Mouse (Mus musculus): Measurements from ENCODE around the gene Dap3. TPM values are rescaled to one million over a fixed set of nuclear protein-coding genes. Genes with fewer than 3 reads are reported as not detected.
A peak's percentile ranks its signal among the peaks of the same experiment; 100 is the strongest.
"Not testable (repeated sequence)": the region's sequence is repeated elsewhere in the genome, so short reads cannot be mapped to it uniquely, and the experiment has no call there.

The Dap3 gene
- total RNA-seq, 2 experiments from 2014 or later, result 128 to 140 TPM

DNA sequence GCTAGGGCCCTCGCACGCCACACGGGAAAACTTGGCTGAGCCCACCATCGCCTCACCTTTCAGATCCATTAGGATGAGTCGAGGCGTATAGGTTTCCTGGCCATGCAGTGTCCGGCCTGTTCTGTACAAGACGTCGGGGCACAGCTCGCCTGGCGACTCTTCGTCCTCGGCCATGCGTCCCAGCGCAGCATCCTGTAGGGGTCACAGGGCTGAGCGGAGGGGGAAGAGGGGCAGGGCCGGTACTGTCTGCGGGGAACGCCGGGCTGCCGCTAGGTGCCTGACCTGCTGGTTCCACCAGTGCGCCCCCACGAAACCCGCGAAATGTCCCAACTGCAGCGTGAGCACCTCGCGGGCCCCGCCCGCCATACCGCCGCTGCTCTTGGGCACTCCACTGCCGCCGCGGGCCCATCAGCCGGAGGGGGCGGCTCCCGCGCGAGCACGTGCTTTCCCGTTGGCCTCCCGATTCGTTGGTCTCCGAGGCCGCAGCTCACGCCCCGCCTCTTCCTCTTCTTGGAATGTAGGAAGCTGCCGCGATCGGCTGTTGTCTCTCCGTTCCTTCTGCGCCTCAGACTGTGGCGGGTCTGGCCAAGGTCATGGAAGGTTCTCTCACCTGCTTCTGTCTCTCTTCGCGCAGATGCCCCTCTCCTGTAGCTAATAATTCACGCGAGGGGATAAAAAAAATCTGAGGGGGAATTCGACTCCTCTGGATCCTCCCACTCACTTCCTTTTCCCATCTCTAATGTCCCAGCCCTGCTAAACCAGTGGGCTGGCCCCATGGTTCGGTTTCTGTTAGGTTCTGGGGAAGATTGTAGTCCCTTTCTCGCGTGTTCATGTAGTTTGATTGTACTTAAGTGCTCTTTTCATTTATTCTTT is 37.2 kb downstream of the Dap3 start, which contains the start of gene Msto1:
Gene Msto1, minus strand, starts transcription at position 489 of the 873 bp plus-strand sequence.
- peak; percentile 87 to 90 for DNase-seq (ENCODE audit: low spot score in 2 of 2)

DNA sequence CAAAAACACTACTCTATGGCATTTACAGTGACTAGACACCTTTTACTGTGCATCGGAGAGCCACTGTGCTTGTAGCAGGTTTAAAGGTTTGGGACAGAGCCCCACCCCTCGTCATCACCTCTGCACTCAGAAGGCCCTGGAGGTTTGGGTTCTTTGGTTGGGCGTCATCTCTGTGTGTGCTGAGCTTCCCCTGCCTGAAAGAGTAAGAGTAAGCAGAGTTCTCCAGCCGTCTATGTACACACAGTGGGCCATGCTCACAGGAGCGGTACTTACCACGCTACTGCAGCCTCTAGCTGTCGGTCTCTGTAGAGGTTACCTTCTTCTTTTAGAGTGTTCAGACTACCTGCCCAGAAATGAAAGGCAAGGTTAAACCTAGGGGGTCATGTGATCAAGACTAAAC is 38.4 kb downstream of the Dap3 start:
- DNase-seq (ENCODE audit: low spot score in 2 of 2), result no peak

GRCm38 (mm10) chr3:88906393-88907159 is 44.4 kb downstream of the Dap3 start:
- DNase-seq (ENCODE audit: low spot score in 2 of 2), result no peak

- DNase-seq (ENCODE audit: low spot score in 2 of 2), result no peak
These were observed 45.2 kb downstream of the Dap3 start for GRCm38 (mm10) chr3:88905741-88906140.

GRCm38 (mm10) chr3:88905209-88905608 is 45.8 kb downstream of the Dap3 start:
- DNase-seq (ENCODE audit: low spot score in 2 of 2), result no peak

DNA sequence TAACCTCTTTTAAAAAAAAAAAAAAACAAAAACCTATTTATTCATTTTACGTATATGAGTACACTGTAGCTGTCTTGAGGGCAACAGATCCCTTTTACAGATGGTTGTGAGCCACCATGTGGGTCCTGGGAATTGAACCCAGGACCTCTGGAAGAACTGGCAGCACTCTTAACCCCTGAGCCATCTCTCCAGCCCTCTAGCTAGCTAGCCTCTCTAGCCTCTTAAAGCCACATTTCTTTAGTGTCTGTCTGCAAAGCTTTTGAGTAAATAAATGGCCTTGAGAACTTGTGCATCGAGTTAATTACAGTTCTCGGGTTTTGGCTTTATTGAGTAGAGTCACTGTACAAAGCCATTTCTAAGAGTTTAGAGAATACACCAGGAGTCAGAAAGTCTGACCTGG is 46.2 kb downstream of the Dap3 start:
- DNase-seq (ENCODE audit: low spot score in 2 of 2), result no peak

GRCm38 (mm10) chr3:88893011-88893410 is 58.0 kb downstream of the Dap3 start:
- not testable (repeated sequence) for DNase-seq (ENCODE audit: low spot score in 2 of 2)

- not testable (repeated sequence) for DNase-seq (ENCODE audit: low spot score in 2 of 2)
These were observed 68.4 kb downstream of the Dap3 start for GRCm38 (mm10) chr3:88882536-88882935.

Other genes starting within 250 kb of the Dap3 start
- 10 to 100 TPM; 52.2 to 59.9 TPM for gene Rit1, start 234.3 kb downstream of the Dap3 start, total RNA-seq (2021)
- gene Syt11, start 176.0 kb downstream of the Dap3 start, total RNA-seq (2021), result 1 to 10 TPM; 8.3 to 10.0 TPM
- gene Gon4l, start 116.0 kb downstream of the Dap3 start, total RNA-seq (2021), result 10 to 100 TPM; 25.2 to 27.4 TPM
- gene Msto1, start 37.2 kb downstream of the Dap3 start, total RNA-seq (2021), result 10 to 100 TPM; 16.0 to 16.5 TPM
- gene Ash1l, start 559 bp downstream of the Dap3 start, total RNA-seq (2021), result 10 to 100 TPM; 43.5 to 47.0 TPM
- gene Rusc1, start 142.1 kb upstream of the Dap3 start, total RNA-seq (2021), result 10 to 100 TPM; 34.5 to 35.7 TPM
- not detected for gene Gm43738, start 149.9 kb upstream of the Dap3 start, total RNA-seq (2021)
- 100 to 1,000 TPM; 213 to 346 TPM for gene Fdps, start 150.8 kb upstream of the Dap3 start, total RNA-seq (2021)
- not detected for gene Pklr, start 185.0 kb upstream of the Dap3 start, total RNA-seq (2021)
- gene Hcn3, start 209.0 kb upstream of the Dap3 start, total RNA-seq (2021), result 1 to 10 TPM; 2.6 to 7.7 TPM
- gene Clk2, start 213.6 kb upstream of the Dap3 start, total RNA-seq (2021), result 10 to 100 TPM; 45.3 to 64.8 TPM
- 10 to 100 TPM; 72.1 to 87.0 TPM for gene Scamp3, start 226.3 kb upstream of the Dap3 start, total RNA-seq (2021)
- gene Fam189b, start 232.0 kb upstream of the Dap3 start, total RNA-seq (2021), result 10 to 100 TPM; 15.4 to 16.2 TPM